Mouse (Mus musculus) megakaryocyte, embryonic 14.5 days (primary cell): Measurements from ENCODE around the gene Shmt2. TPM values are rescaled to one million over a fixed set of nuclear protein-coding genes. Genes with fewer than 3 reads are reported as not detected.
A peak's percentile ranks its signal among the peaks of the same experiment; 100 is the strongest.

ENCODE experiments used
- H3K27me3 ChIP-seq: replicated peaks from 2 replicates; pipeline ENCODE3; 2012; ENCODE audit warnings: inconsistent platforms
- H3K36me3 ChIP-seq: replicated peaks from 2 replicates; pipeline ENCODE3; 2012; ENCODE audit warnings: low read length, inconsistent platforms, mixed read lengths
- H3K4me1 ChIP-seq: 2 replicates; pipeline ENCODE4 v1.6.1; 2012; ENCODE audit warnings: inconsistent platforms
- H3K4me3 ChIP-seq: replicated peaks from 2 replicates; pipeline ENCODE3; 2012; ENCODE audit warnings: moderate library complexity, mild to moderate bottlenecking, inconsistent platforms
- H3K9me3 ChIP-seq: 2 replicates; pipeline ENCODE4 v1.6.1; 2012; ENCODE audit warnings: inconsistent platforms
- FLI1 ChIP-seq: IDR thresholded peaks from 2 replicates; pipeline ENCODE4 v1.6.1; 2012; ENCODE audit warnings: low read length, inconsistent platforms, mixed read lengths
- GATA1 ChIP-seq: IDR thresholded peaks from 3 replicates; pipeline ENCODE4 v1.6.1; 2012; ENCODE audit warnings: mixed read lengths, low read length, inconsistent platforms, borderline replicate concordance
- polyA plus RNA-seq: library from polyadenylated mRNA; stranded (reverse); fragments of >175 nt; gene quantifications from 2 replicates; pipeline ENCODE4 v1.2.3, GENCODE M21; 2012; ENCODE audit warnings: low replicate concordance; ENCODE audit not compliant: insufficient read depth

The Shmt2 gene
- polyA plus RNA-seq, 1 experiment = 168 TPM

DNA sequence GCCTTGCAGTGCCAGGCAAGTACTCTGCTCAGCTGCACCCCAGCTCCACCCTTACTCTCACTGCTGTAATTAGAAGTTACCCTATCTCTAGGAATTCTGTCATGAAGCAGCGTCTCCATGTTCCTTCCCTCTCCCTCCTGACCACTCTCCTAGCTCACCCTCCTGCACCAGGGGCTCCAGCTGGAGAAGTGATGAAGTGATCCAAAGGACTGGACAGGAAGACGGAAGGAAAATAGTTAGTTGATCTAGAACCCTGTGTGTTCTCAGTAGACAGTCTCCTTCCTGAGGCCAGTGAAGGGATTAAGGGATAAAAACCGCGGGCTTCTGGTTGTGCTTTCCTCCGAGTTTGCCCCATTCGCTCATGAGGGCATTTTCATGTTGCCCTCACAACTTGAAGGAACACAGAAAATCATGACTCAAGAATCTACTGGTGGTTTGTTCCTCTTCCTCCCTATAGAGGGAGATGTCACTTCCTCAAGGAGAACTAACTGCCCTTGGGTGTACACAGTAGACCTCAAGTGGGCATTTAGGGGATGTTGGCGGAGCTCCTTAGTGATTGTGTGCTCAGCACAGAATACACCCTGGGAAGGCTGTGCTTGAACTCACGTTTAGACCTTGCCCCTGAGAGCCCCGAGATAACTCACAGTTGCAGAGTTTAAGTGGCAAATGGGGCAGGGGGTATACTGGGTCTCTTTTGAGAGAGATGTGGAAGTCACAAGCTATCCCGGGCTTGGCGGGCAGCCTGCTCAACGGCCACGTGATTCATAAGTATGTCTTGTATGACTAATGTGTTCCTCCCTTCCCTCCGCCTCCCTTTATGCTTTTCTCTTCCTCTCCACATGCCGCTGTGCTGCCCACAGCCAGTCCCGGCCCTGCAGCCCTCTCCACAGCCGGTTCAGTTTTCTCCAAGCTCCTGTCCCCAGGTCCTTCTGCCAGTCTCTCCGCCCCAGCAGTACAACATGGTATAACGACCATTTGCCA, 41.1 kb downstream of the Shmt2 start:
- peaks cover 91% of the 10 kb centered on the region for H3K36me3 ChIP-seq

DNA sequence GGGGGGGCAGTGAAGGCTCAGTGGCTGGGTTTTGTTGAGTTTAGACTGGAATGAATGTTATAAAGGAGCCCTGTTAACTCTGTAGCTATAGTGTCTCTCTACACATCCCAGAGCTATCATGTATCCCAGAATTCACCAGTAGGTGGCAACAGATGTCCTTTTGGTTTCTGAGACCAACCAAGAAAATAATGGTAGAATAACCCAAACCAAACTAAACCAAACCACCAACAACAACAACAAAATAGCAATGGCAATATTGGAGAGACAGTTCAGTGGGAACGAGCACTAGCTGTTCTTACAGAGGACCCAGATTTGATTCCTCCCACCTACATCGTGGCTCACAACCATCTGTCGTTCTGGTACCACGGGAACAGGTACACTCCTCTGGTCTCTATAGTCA, 43.1 kb downstream of the Shmt2 start:
- peaks cover 21% of the 10 kb centered on the region for H3K4me1 ChIP-seq

More for the DNA sequence above, 41.1 kb downstream of the Shmt2 start:
- H3K4me3 ChIP-seq = no peak overlapping the region
- no peaks in the 10 kb centered on the region for H3K27me3 ChIP-seq
- H3K4me1 ChIP-seq = peaks cover 27% of the 10 kb centered on the region
- no peaks in the 10 kb centered on the region for H3K9me3 ChIP-seq
- no peak for TF ChIP-seq FLI1
- TF ChIP-seq GATA1 = no peak

DNA sequence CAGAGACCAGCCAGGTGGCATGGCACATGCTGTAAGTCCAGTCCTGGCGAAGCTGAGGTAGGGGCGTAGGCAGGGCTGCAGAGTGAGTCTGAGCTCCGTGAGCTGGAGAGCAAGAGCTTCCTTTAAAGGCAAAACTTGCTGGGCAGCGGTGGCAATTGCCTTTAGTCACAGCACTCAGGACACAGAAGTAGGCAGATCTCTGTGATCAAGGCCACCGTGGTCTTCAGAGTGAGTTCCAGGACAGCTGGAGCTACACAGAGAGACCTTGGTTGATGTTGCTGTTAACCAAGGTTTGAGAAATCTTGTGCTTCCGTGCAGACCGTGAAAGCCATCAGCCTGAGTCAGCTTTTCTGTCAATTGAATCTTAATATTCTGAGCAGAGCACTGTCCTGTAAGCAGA, 44.9 kb downstream of the Shmt2 start:
- TF ChIP-seq FLI1 = no peak
- no peak for TF ChIP-seq GATA1
- H3K4me3 ChIP-seq = no peak overlapping the region
- H3K9me3 ChIP-seq = no peaks in the 10 kb centered on the region
- peaks cover 26% of the 10 kb centered on the region for H3K4me1 ChIP-seq
- H3K27me3 ChIP-seq = no peaks in the 10 kb centered on the region
- peaks cover 85% of the 10 kb centered on the region for H3K36me3 ChIP-seq

More for the DNA sequence above, 43.1 kb downstream of the Shmt2 start:
- Histone ChIP-seq H3K4me3 (no peak overlapping the region), H3K9me3 (no peaks in the 10 kb centered on the region), H3K27me3 (no peaks in the 10 kb centered on the region), H3K36me3 (peaks cover 86% of the 10 kb centered on the region)
- TF ChIP-seq FLI1 (no peak), GATA1 (no peak)

DNA sequence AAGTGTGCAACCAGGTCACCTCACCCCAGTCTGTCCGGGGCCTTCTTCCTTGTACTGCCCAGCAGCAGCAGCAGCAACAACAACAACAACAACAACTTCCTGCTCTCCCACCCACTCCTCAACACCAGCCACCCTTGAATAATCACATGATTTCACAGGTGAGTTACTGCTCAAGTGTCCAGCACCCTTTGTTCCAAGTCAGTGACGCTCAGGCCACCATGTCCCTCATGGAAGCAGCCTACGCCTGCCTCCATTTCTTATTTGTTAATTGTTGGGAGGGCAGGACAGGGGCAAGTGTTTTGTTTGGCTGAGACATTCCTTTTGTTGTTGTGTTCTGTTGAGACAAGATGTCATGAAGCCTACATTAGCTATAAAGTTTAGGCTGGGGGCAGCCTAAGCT, 45.7 kb downstream of the Shmt2 start:
- no peaks in the 10 kb centered on the region for H3K9me3 ChIP-seq
- peaks cover 31% of the 10 kb centered on the region for H3K4me1 ChIP-seq
- no peak overlapping the region for H3K4me3 ChIP-seq
- H3K27me3 ChIP-seq = no peaks in the 10 kb centered on the region
- TF ChIP-seq GATA1 (no peak), FLI1 (no peak)
- peaks cover 84% of the 10 kb centered on the region for H3K36me3 ChIP-seq

DNA sequence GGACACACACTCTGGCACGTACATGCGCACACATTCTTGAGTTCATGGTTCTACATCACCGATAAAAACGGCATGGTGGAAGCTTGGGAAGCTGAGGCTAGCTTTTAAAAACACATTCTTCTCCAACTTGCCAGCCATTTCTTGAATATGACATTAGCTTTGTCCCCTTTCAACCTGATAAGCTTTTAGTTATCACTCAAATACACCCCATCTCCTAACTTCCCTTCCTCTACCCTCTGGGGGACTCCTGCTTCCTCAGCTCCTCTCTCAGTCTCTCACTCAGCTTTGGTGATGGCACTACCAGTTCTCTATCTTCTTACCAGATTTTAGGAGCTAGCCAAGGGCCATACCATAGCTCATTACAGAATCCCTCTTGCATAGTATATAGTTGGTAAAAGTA, 47.1 kb downstream of the Shmt2 start:
- TF ChIP-seq FLI1 (no peak), GATA1 (no peak)
- H3K4me1 ChIP-seq = peaks cover 30% of the 10 kb centered on the region
- no peak overlapping the region for H3K4me3 ChIP-seq
- no peaks in the 10 kb centered on the region for H3K27me3 ChIP-seq
- H3K36me3 ChIP-seq = peaks cover 78% of the 10 kb centered on the region
- H3K9me3 ChIP-seq = peaks cover 3% of the 10 kb centered on the region

DNA sequence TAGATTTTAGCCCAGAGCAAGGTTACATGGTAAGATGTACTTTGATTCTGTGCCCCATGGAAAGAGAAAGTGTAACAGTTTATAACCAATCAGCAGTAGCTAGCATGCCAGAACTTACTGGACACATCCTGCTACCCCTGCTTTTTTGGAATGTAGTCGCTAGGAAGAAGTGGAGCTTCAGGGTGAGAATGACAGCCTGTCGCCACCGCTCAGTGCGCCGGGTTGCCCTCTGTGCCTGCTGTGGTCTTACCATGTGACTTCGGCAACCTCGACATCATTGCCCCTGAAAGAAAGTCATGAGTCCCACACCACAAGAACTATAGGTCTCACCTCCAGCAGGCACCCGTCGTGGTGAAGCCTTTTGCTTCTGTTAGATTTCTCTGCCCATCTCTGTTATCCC, 49.5 kb downstream of the Shmt2 start:
- TF ChIP-seq GATA1 (no peak), FLI1 (no peak)
- Histone ChIP-seq H3K9me3 (peaks cover 3% of the 10 kb centered on the region), H3K36me3 (peaks cover 82% of the 10 kb centered on the region)

DNA sequence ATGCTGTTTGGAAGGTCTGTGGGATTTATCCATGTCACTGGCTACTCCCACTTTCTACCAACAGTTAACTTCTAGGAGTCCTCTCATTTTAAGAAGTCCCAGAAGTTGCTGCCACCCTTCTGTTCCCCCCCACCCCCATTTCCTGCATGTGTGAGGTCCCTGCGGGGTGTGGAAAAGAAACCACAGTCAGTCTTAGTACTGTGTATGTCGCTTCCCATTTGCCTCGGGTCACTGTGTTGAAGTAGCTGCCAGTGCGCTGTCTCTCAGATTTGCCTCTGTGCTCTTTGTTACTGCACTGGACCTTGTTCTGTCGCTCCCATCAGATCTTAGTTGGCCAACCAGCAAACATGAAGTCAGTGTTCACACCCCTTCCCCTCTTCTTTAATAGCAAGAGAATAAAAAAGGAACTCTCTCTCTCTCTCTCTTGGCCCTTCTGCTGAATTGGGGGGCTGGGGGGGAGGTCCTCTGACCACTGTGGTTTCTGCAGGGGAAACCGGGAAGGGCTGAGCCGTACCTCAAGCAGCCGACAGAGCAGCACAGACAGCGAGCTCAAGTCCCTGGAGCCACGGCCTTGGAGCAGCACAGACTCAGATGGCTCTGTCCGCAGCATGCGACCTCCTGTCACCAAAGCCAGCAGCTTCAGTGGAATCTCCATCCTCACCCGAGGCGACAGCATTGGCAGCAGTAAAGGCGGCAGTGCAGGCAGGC, 50.8 kb downstream of the Shmt2 start:
- peaks cover 79% of the 10 kb centered on the region for H3K36me3 ChIP-seq
- H3K4me1 ChIP-seq = peaks cover 30% of the 10 kb centered on the region
- no peaks in the 10 kb centered on the region for H3K27me3 ChIP-seq
- peaks cover 3% of the 10 kb centered on the region for H3K9me3 ChIP-seq
- peak overlapping the region; percentile 87 for H3K4me3 ChIP-seq
- TF ChIP-seq GATA1 (no peak), FLI1 (no peak)

More for the DNA sequence above, 49.5 kb downstream of the Shmt2 start:
- H3K4me1 ChIP-seq = peaks cover 30% of the 10 kb centered on the region
- H3K27me3 ChIP-seq = no peaks in the 10 kb centered on the region
- no peak overlapping the region for H3K4me3 ChIP-seq

Other genes with a start within 250 kb of the Shmt2 start
- 245 and 640 TPM in 2 replicates for gene Mbd6, start 233.4 kb downstream of the Shmt2 start, polyA plus RNA-seq
- 26.0 and 101 TPM in 2 replicates for gene Mars, start 210.7 kb downstream of the Shmt2 start, polyA plus RNA-seq
- gene Arhgap9, start 200.5 kb downstream of the Shmt2 start, polyA plus RNA-seq = 6.1 and 10.4 TPM in 2 replicates
- gene Gli1, start 180.5 kb downstream of the Shmt2 start, polyA plus RNA-seq = 0.02 TPM in 1 of 2 replicates, not detected in the other
- not detected in 2 replicates for gene Inhbe, start 168.0 kb downstream of the Shmt2 start, polyA plus RNA-seq
- not detected in 2 replicates for gene Inhbc, start 152.0 kb downstream of the Shmt2 start, polyA plus RNA-seq
- gene R3hdm2, start 142.1 kb downstream of the Shmt2 start, polyA plus RNA-seq = 139 and 346 TPM in 2 replicates
- gene Stac3, start 20.8 kb downstream of the Shmt2 start, polyA plus RNA-seq = 3.9 TPM in 1 of 2 replicates, not detected in the other
- gene Ndufa4l2, start 7.5 kb downstream of the Shmt2 start, polyA plus RNA-seq = 0.23 and 5.2 TPM in 2 replicates
- gene Nxph4, start 12.1 kb upstream of the Shmt2 start, polyA plus RNA-seq = 0.32 TPM in 1 of 2 replicates, not detected in the other
- 10.2 and 208 TPM in 2 replicates for gene Lrp1, start 98.7 kb upstream of the Shmt2 start, polyA plus RNA-seq
- gene Stat6, start 120.5 kb upstream of the Shmt2 start, polyA plus RNA-seq = 33.8 and 70.6 TPM in 2 replicates
- gene Nemp1, start 144.5 kb upstream of the Shmt2 start, polyA plus RNA-seq = 1.5 TPM in 1 of 2 replicates, not detected in the other
- gene Nab2, start 146.1 kb upstream of the Shmt2 start, polyA plus RNA-seq = 19.1 and 21.3 TPM in 2 replicates
- gene Myo1a, start 182.7 kb upstream of the Shmt2 start, polyA plus RNA-seq = 0.04 TPM in 1 of 2 replicates, not detected in the other
- not detected in 2 replicates for gene Tac2, start 202.0 kb upstream of the Shmt2 start, polyA plus RNA-seq
- gene Zbtb39, start 217.1 kb upstream of the Shmt2 start, polyA plus RNA-seq = 0.30 and 0.54 TPM in 2 replicates
- not detected in 2 replicates for gene Gpr182, start 229.3 kb upstream of the Shmt2 start, polyA plus RNA-seq
- gene Rdh1, start 237.3 kb upstream of the Shmt2 start, polyA plus RNA-seq = not detected in 2 replicates
- not detected in 2 replicates for gene Rdh16f1, start 237.3 kb upstream of the Shmt2 start, polyA plus RNA-seq